Mouse (Mus musculus) brain, embryonic 14.5 days (tissue): ENCODE results near the gene Ehmt2.

Experiments
- CTCF ChIP-seq: fragments of 200-500 bp; IDR thresholded peaks from 2 replicates; pipeline ENCODE4 v1.5.1; 2012; ENCODE audit warnings: inconsistent platforms, mild to moderate bottlenecking, moderate library complexity, borderline replicate concordance; ENCODE audit not compliant: insufficient read depth, insufficient read length; ENCODE audit errors: extremely low read depth
- POLR2A ChIP-seq: fragments of 200-500 bp; IDR thresholded peaks from 2 replicates; pipeline ENCODE4 v1.6.1; 2012; ENCODE audit warnings: mild to moderate bottlenecking, inconsistent platforms, borderline replicate concordance; ENCODE audit not compliant: poor library complexity, insufficient read depth, insufficient read length, severe bottlenecking; ENCODE audit errors: extremely low read depth

- no peak for TF ChIP-seq CTCF
- no peak for TF ChIP-seq POLR2A
Observed at GRCm38 (mm10) chr17:34896366-34896765, 1.9 kb upstream of the Ehmt2 start.
